Mouse (Mus musculus) myocyte (in vitro differentiated cells): ENCODE measurements around the gene Hey2. TPM values are rescaled to one million over a fixed set of nuclear protein-coding genes. Genes with fewer than 3 reads are reported as not detected.
A peak's percentile ranks its signal among the peaks of the same experiment; 100 is the strongest.

Source experiments
- H3K27me3 ChIP-seq: one replicate; pipeline ENCODE4 v1.6.1; 2011; ENCODE audit not compliant: control insufficient read depth, insufficient read depth, insufficient read length
- H3K36me3 ChIP-seq: one replicate; pipeline ENCODE4 v1.6.1; 2011; ENCODE audit not compliant: control insufficient read depth, insufficient read depth
- H3K4me2 ChIP-seq: one replicate; pipeline ENCODE4 v1.6.1; 2011; ENCODE audit warnings: low read depth, control low read depth
- H3K4me3 ChIP-seq: one replicate; pipeline ENCODE4 v1.5.1; 2011; ENCODE audit warnings: mild to moderate bottlenecking, control low read depth, moderate library complexity
- H3K79me2 ChIP-seq: one replicate; pipeline ENCODE4 v1.6.1; 2011; ENCODE audit not compliant: control insufficient read depth, insufficient read depth
- H3ac ChIP-seq: one replicate; pipeline ENCODE4 v1.6.1; 2011; ENCODE audit not compliant: control insufficient read depth, insufficient read length
- CEBPB ChIP-seq: IDR thresholded peaks from 2 replicates; pipeline ENCODE4 v1.6.1; 2011; ENCODE audit warnings: mild to moderate bottlenecking, moderate library complexity; ENCODE audit not compliant: poor library complexity, insufficient read depth, severe bottlenecking
- E2F4 ChIP-seq: IDR thresholded peaks from one replicate; pipeline ENCODE4 v1.6.1; 2011; ENCODE audit warnings: mild to moderate bottlenecking, control low read depth, moderate library complexity; ENCODE audit not compliant: insufficient read depth
- MAX ChIP-seq: IDR thresholded peaks from one replicate; pipeline ENCODE4 v1.6.1; 2011; ENCODE audit warnings: low read depth, mild to moderate bottlenecking, control low read depth
- MYOD1 ChIP-seq, 3 experiments: IDR thresholded peaks; one replicate each; pipeline ENCODE4 v1.6.1; 2011; ENCODE audit warnings: control low read depth in 2 of 3, low read depth in 2 of 3, mild to moderate bottlenecking in 2 of 3, moderate library complexity in 1 of 3; ENCODE audit not compliant: insufficient read length in 2 of 3, control insufficient read depth in 1 of 3
- MYOG ChIP-seq, 3 experiments: IDR thresholded peaks; one replicate each; pipeline ENCODE4 v1.6.1; 2011; ENCODE audit warnings: control low read depth in 2 of 3, low read depth in 2 of 3, mild to moderate bottlenecking in 2 of 3; ENCODE audit not compliant: insufficient read length in 2 of 3, control insufficient read depth in 1 of 3, insufficient read depth in 1 of 3
- POLR2A ChIP-seq: IDR thresholded peaks from one replicate; pipeline ENCODE4 v1.6.1; 2011; ENCODE audit warnings: low read depth, mild to moderate bottlenecking, control low read depth, moderate library complexity; ENCODE audit not compliant: insufficient read length
- POLR2AphosphoS2 ChIP-seq: IDR thresholded peaks from one replicate; pipeline ENCODE4 v1.6.1; 2011; ENCODE audit warnings: low read depth, control low read depth; ENCODE audit not compliant: insufficient read length
- REST ChIP-seq: IDR thresholded peaks from one replicate; pipeline ENCODE4 v1.6.1; 2011; ENCODE audit warnings: mild to moderate bottlenecking, control low read depth, moderate library complexity; ENCODE audit not compliant: insufficient read depth, insufficient read length
- SRF ChIP-seq: IDR thresholded peaks from one replicate; pipeline ENCODE4 v1.6.1; 2011; ENCODE audit warnings: low read depth; ENCODE audit not compliant: control insufficient read depth, insufficient read length
- TCF12 ChIP-seq: IDR thresholded peaks from one replicate; pipeline ENCODE4 v1.6.1; 2011; ENCODE audit warnings: mild to moderate bottlenecking, control low read depth; ENCODE audit not compliant: poor library complexity, insufficient read depth, severe bottlenecking
- TCF3 ChIP-seq: IDR thresholded peaks from one replicate; pipeline ENCODE4 v1.6.1; 2011; ENCODE audit warnings: low read depth, control low read depth; ENCODE audit not compliant: insufficient read length
- USF1 ChIP-seq: IDR thresholded peaks from one replicate; pipeline ENCODE4 v1.6.1; 2011; ENCODE audit warnings: low read depth, mild to moderate bottlenecking, control low read depth, moderate library complexity
- polyA plus RNA-seq: library from polyadenylated mRNA; unstranded; fragments of >200 nt; fragmentation: generic; extraction: Trizol; gene quantifications from one replicate; pipeline ENCODE4 v1.2.1, GENCODE M21; 2012; ENCODE audit warnings: missing spikeins

The Hey2 gene
- polyA plus RNA-seq, 1 experiment: 0.02 TPM

DNA sequence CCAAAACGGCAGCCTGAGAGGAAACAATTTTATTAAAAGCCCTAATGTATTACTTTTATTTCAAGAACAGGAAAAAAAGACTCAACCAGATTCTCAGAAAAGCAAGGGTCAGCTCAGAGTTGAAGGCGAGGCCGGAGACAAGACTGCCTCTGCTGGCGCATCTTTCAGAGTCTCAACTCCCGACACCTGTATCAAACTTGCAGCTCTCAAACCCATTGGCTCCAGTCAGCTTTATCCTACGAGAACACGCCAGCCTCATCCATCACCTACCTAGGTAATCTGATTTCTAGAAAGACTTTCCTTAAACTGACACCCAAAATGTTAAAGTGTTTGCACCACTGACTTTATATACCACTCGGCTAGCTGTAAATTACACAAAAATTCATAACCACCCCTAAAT, 40.6 kb downstream of the Hey2 start:
- no peaks in the 10 kb centered on the region for H3K27me3 ChIP-seq
- no peaks in the 10 kb centered on the region for H3K36me3 ChIP-seq
- peak overlapping the region; percentile 43 for H3ac ChIP-seq
- H3K4me3 ChIP-seq: peak overlapping the region; percentile 40
- H3K4me2 ChIP-seq: peak overlapping the region; percentile 93
- H3K79me2 ChIP-seq: no peaks in the 10 kb centered on the region
- no peak for TF ChIP-seq CEBPB

DNA sequence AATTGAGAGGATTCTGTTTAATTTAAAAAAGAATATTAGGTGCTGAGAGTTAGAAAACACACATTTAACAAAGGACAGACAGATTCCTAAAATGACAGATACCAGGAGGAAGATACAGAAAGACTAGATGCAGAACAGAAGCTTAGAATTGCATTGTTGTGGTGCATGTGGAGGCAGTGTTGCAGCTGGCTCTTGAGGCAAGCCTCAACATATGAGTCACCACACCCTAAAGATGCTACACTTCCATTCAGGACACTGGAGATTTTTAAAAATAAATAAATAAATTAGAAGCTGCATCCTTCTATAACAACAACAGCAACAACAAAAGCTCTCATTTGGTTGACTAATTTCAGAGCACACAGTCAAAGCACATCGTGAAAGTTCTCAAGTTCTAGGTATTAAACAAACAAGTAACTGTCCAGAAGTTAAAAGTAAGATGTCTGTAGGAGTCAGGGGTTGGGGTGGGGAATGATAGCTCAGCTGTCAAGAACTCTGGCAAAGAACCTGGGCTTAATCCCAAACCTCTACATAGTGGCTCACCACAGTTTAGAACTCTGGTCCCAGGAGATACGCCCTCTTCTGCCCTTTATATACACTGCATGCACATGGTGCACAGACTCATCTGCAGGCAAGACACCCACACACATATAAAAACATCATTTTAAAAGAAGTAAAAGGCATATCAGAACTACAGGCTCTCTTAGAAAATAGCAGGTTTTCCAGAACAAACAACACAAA, 42.7 kb downstream of the Hey2 start:
- Histone ChIP-seq H3K79me2 (peaks cover 7% of the 10 kb centered on the region), H3ac (no peak overlapping the region), H3K4me3 (no peak overlapping the region), H3K4me2 (no peak overlapping the region), H3K27me3 (no peaks in the 10 kb centered on the region), H3K36me3 (no peaks in the 10 kb centered on the region)
- no peak for TF ChIP-seq USF1
- peak in 2 of 3 experiments; percentile 51 to 68 for TF ChIP-seq MYOD1 (IDR thresholded peaks at IDR 0.05; ENCODE audit: control insufficient read depth in 1 of 3, insufficient read length in 2 of 3, low read depth in 2 of 3)
- TF ChIP-seq MYOG (IDR thresholded peaks at IDR 0.05; ENCODE audit: control insufficient read depth in 1 of 3, insufficient read depth in 1 of 3, insufficient read length in 2 of 3, low read depth in 2 of 3): peak in 1 of 3 experiments; percentile 34

DNA sequence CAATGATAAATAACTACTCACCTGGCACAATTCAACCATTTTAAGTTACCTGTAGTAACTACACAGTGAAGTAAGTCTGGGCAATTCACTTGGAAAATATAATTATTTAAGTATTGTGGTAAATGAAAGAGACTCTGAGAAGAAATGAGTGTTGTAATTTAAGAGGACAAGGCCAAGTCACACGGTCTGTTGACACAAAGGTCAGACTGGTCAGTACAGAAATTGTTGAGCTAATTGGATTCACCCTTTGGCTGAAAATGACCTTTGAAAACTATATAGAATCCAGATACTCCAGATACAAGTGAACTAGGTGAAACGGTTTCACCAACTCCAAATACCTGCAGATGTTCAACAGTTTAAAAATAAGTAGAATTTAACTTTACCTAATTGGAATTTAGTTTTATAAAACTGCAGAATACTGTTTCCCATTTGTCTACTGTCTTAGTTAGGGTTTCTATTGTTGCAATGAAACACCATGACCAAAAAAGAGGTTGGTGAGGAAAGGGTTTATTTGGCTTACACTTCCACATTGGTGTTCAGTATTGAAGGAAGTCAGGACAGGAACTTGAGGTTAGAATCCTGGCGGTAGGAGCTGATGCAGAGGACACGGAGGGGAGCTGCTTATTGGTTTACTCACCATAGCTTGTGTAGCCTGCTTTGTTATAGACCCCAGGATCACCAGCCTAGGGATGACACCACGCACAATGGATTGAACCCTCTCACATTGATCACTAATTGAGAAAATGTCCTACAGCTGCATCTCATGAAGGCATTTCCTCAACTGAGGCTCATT, 45.9 kb downstream of the Hey2 start:
- Histone ChIP-seq H3K4me2 (no peak overlapping the region), H3K36me3 (no peaks in the 10 kb centered on the region), H3K79me2 (peaks cover 8% of the 10 kb centered on the region), H3K4me3 (no peak overlapping the region), H3ac (no peak overlapping the region), H3K27me3 (no peaks in the 10 kb centered on the region)
- TF ChIP-seq SRF: no peak
- TF ChIP-seq TCF3: no peak
- no peak for TF ChIP-seq TCF12
- TF ChIP-seq POLR2AphosphoS2: no peak
- TF ChIP-seq MYOG (IDR thresholded peaks at IDR 0.05; ENCODE audit: control insufficient read depth in 1 of 3, insufficient read depth in 1 of 3, insufficient read length in 2 of 3, low read depth in 2 of 3): no peak
- TF ChIP-seq USF1: no peak
- TF ChIP-seq MAX: no peak
- no peak for TF ChIP-seq REST
- TF ChIP-seq E2F4: no peak
- TF ChIP-seq POLR2A: no peak
- no peak for TF ChIP-seq CEBPB
- TF ChIP-seq MYOD1 (IDR thresholded peaks at IDR 0.05; ENCODE audit: control insufficient read depth in 1 of 3, insufficient read length in 2 of 3, low read depth in 2 of 3): no peak

DNA sequence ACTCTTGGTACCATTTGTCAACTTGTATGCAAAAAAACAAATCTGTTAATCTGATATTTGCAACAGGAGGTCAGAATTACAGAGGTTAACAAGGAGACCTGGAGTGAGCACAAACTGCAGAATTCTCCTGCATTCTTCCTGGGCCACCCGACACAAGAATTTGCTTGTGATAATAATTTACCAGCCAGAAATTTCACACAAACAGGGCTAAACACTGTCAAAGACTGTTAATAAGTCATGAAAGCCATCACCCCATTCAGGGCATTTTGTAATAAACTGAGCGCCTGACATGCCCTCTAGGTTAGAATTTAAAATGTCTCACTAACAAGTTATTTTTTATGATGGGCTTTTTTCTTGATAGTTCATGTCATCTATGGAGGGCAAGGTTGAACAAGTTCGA, 51.6 kb downstream of the Hey2 start:
- TF ChIP-seq E2F4 (no peak), TCF12 (no peak), USF1 (no peak), REST (no peak), MAX (no peak), POLR2AphosphoS2 (no peak), MYOG (IDR thresholded peaks at IDR 0.05; ENCODE audit: control insufficient read depth in 1 of 3, insufficient read depth in 1 of 3, insufficient read length in 2 of 3, low read depth in 2 of 3) (no peak), MYOD1 (IDR thresholded peaks at IDR 0.05; ENCODE audit: control insufficient read depth in 1 of 3, insufficient read length in 2 of 3, low read depth in 2 of 3) (no peak), POLR2A (no peak), TCF3 (no peak), CEBPB (no peak), SRF (no peak)
- Histone ChIP-seq H3K79me2 (peaks cover 8% of the 10 kb centered on the region), H3K4me3 (no peak overlapping the region), H3K4me2 (no peak overlapping the region), H3K27me3 (no peaks in the 10 kb centered on the region), H3ac (no peak overlapping the region), H3K36me3 (no peaks in the 10 kb centered on the region)

DNA sequence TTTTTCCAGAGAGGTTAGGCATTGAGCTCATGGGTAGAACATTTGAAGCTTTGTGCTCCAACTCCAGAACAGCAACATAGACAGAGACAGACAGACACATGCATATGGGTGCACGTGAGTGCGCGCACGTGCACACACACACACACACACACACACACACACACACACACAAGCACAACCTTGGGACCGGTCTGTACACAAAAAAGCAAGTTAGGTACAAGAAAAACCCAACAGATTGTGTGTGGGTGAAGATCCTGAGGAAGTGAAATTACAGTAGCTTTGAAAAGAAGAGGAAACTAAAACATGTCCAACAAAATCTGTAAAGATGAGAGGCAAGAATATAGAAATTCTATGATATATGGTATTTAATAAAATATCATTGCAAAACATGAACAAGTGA, 53.1 kb downstream of the Hey2 start:
- Histone ChIP-seq H3K36me3 (no peaks in the 10 kb centered on the region), H3K4me2 (no peak overlapping the region), H3K27me3 (no peaks in the 10 kb centered on the region), H3K4me3 (no peak overlapping the region), H3K79me2 (no peaks in the 10 kb centered on the region), H3ac (no peak overlapping the region)
- no peak for TF ChIP-seq MYOD1 (IDR thresholded peaks at IDR 0.05; ENCODE audit: control insufficient read depth in 1 of 3, insufficient read length in 2 of 3, low read depth in 2 of 3)
- no peak for TF ChIP-seq POLR2A
- TF ChIP-seq TCF3: no peak
- no peak for TF ChIP-seq REST
- no peak for TF ChIP-seq USF1
- no peak for TF ChIP-seq SRF
- no peak for TF ChIP-seq CEBPB
- TF ChIP-seq E2F4: no peak
- no peak for TF ChIP-seq POLR2AphosphoS2
- TF ChIP-seq MAX: no peak
- TF ChIP-seq MYOG (IDR thresholded peaks at IDR 0.05; ENCODE audit: control insufficient read depth in 1 of 3, insufficient read depth in 1 of 3, insufficient read length in 2 of 3, low read depth in 2 of 3): no peak
- TF ChIP-seq TCF12: no peak
